Mouse (Mus musculus) cerebellum, adult 11-12 months (tissue): ENCODE measurements around the gene Rrbp1.

ENCODE experiments used
- DNase-seq: peaks from one replicate; pipeline ENCODE4 v3.0.0; 2022

Gene Rrbp1

DNA sequence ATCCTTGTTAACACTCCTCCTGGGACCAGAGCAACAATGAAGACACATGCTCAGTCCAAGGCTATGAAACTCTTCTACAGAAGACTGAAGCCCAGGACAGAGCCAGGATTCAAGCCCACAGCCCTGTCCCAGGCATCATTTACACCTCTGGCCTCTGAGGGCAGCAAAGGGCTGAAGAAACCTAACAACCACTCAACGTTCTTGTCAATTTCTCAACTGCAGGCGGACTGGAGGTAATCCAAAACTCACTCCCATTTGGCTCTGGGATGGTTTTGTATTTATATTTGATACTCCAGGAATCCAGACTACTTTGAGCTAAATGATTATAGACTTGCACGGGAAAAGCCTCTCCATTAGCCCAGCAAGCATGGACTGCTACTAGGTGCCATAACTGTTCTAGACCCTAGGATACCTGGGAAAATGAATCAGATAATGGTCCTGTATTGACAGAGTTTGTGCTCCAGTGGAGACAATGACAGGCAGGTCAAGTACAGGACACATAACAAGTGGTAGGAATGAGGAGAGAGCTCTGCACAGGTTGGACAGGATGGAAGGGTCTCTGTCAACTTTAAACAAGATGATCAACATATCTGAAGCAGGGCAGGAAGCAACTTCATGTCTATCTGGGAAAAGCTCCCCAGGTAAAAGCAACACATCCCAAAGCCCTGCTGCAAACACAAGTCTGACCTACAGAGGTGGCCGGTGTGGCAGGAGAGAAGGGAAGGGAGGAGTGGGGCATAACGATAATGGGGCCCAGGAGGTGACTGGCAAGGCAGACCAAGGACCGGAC, 5.7 kb downstream of the Rrbp1 start:
- no peak for DNase-seq

DNA sequence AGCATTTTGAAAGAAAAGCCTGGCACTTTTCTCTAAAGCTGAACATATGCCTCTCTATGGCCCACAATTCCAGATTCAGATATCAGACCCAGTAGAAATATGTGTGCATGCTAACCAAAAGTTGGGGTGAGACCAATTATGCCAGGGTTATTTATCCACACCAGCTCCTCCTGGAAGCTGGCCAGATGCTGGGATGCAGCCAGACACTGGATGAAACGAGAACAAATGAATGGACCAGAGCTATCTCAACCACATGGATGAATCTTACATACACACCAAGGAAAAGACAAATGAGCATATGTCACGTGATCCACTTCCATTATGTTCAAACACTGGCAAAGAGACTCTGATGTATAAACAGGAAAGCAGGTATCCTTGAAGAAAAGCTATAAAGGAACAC, 7.5 kb downstream of the Rrbp1 start:
- no peak for DNase-seq

DNA sequence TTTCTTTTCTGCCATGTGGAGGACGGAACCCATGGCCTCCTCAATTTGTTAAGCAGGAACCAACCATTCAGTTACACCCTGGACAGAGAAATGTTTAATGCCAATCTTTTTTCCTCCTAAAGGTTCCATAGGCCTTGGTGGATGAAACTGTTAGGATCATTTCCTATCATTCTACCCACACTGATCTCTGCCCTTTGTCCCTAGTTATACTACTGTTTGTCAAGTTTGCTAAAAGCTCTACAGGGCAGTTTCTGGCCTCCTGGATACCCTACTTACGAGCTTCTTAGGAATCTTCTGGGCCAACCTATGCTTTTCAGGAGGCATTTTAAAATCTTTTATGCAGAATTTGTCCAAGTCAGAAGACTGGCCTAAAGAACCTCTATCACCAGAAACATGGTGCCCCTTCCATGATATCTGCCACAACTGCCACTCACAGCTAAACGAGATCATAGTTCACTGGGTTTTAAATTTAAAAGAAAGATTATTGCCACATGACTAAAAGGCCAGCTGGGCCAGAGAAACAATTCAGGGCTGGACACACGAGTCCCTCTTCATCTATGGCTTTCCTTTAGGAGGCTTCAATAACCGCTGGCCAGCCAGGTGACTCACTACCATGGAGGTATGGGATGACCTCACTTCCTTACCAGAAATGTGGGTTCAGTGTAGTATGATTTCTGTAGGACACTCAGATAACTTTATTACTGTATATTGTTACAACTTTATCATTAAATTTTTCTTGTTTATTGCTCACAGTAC, 8.7 kb downstream of the Rrbp1 start:
- no peak for DNase-seq

DNA sequence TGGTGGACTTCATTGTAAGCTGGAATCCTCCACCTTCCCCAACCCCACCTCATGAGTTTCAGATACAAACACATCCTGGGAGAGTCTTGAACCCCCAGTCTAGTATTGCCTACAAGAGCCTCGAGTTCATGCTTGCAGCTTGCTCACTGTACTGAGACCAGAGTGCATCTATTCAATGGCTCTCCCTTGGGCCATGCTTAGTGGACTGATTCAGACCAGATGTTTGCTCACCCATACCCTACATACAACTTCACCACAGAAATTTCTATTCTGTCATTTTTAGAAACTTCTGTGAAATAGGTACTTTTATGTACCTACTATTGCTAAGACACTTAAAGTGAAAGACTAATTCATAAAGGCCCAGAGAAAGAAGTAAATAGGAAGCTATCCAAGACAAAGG, 18.1 kb downstream of the Rrbp1 start:
- no peak for DNase-seq

DNA sequence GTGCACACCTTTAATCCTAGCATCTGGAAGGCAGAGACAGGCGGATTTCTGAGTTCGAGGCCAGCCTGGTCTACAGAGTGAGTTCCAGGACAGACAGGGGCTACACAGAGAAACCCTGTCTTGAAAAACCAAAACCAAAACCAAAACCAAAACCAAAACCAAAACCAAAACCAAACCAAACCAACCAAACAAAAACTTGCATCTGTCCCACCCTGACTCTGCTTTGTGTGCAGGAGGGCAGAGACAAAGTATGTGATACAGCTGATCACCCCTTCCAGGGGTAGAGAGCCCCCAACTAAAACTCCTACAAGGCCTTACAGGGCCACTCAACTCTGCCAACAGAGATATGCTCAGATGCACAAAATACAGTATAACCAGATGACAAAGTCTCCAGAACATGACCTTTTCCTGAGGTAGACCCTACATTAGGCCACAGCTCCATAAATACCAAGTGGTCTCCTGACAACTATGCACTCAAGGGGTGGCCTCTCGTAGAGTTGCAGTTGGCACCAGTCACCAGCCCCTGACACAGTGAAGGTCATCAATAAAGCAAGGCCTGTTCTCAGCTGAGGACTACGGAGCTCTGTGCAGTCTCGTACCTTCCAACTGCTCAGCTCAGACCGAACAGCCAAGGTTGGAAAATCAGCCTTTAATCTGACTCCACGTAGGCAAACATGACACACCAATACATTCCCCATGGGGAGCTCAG, 18.9 kb downstream of the Rrbp1 start:
- no peak for DNase-seq

DNA sequence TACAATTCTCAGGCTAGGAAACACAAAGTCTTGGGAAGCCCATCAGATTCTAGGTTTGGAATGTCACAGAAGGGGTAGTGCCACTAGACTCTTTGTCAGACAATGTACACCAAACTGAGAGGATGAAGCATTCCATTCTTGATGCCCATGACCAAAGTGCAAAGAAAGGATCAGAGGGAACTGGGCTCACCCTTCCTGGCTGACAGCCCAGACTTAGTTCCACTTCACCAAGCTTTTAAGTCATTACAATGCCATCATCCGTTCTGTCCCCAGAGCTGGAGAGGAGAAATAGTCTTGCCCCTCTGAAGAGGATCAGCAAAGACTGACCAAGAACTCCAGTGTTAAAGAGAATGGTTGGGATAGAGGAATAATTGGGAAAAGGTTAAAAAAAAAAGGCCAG, 20.1 kb downstream of the Rrbp1 start:
- no peak for DNase-seq

DNA sequence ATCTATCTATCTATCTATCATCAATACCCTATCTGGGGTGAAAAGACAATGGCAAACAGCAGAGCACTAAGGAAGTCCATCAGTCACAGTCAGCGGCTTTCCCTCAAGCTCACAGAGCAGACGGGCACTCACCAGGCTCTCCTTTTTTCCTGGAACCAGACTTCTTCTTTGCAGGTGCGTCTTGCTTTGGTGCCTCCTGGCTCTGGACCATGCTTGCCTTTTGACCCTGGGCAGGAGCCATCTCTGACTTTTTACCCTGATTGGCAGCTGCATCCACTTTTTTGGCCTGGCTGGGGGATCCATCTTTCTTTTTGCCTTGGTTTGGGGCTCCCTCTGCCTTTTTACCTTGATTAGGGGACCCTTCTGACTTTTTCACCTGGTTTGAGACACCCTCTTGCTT, 23.0 kb downstream of the Rrbp1 start:
- DNase-seq, result no peak

DNA sequence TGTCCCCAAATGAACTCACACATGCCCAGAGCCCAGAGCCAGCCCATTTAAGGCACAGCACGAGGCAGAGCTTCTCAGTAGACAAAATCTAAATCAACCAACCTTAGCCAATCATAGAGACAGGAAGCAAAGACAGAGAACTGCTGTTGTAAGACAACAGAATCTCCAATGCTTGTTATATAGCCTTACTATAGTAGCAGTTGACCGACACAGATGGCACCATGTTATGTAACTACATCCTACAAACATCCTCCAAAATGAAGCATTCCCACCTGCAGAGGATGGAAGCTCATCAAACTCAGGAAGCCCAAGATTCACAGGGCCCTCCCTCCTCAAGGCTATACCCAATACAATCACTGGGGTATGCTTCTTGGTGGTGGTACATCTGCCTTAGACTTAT, 23.6 kb downstream of the Rrbp1 start:
- DNase-seq, result no peak

DNA sequence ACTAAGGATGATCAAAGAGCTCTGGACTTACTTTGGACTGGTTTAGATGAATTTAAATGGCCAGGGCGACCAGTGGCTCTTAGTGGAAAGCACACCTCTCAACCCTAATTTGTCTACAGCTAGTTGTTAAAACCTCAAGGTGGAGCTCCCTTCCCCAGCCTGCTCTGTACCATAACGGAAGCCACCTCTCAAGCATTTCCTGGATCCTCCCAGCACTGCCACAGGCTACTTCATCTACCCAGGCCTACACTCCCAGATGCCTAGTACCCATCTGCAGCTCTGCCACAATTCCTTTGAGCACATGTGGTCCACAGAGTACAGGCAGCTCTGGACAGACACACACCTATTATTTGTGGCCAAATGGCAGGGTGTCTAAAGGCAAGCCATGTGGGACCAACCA, 27.6 kb downstream of the Rrbp1 start:
- DNase-seq, result no peak

DNA sequence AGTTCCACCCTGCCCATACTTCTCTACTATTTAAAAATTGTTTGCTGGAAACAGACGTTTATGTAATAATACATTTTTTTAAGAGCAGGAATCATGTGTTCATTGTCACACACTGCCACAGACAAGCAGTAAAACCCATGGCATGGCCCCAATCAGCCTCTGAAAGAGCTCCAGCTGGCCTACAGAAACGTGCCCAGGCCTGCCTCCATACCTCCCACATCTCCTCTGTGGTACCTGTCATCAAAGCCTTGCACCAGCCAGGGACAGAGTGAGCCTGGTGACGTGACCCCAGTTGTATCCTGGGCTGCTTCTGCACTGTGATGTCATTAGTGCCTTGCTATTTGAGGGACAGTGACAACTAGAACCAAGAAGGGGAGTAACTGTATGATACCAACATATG, 28.2 kb downstream of the Rrbp1 start:
- DNase-seq, result no peak

DNA sequence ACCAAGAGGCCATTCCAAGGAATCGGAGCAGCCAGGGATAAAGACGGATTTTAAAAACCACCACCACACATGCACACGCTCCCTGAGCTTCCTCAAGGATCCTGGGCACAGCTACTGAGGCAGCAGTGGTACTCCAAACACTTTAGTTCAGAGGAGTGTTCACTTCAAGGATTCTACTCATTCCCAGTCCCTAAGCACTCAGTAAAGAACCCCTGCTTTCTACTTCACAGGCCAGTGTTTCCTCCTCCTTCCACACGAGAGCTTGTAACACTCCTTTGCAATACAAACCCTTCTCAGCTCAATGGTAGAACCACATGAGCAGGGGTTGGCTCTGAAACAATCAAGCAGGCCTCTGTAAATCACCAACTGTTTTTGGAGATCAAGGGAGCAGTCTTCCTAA, 28.9 kb downstream of the Rrbp1 start:
- DNase-seq, result no peak

DNA sequence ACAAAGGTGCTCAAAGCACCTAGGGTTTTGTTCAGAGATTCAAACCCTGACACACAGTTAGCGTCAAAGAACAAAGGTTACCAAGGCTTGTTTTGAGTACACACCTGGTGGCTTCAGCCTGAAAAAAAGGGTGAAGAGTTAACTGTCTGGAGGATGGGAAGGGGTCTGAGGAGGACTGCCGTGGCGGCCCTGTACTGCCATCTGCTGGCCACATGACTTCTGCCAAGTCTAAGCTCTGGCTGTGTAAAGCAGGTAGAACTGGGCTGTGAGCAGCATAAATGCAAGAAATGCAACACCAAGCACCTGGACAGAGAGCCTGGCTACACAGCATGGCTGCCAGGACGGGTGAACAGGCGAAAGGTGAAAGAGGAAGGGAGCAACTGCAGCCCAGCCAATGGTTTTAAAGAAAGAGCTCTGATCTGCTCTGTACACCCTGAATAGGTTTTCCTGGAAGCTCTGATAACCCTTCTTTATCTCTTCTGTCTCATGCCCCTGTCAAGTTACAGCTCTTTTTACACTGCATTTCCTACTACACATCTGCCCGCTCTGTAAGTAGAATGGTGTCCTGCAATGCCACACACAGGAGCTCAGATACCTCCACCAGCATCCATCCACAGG, 30.2 kb downstream of the Rrbp1 start:
- peak; percentile 44 for DNase-seq

DNA sequence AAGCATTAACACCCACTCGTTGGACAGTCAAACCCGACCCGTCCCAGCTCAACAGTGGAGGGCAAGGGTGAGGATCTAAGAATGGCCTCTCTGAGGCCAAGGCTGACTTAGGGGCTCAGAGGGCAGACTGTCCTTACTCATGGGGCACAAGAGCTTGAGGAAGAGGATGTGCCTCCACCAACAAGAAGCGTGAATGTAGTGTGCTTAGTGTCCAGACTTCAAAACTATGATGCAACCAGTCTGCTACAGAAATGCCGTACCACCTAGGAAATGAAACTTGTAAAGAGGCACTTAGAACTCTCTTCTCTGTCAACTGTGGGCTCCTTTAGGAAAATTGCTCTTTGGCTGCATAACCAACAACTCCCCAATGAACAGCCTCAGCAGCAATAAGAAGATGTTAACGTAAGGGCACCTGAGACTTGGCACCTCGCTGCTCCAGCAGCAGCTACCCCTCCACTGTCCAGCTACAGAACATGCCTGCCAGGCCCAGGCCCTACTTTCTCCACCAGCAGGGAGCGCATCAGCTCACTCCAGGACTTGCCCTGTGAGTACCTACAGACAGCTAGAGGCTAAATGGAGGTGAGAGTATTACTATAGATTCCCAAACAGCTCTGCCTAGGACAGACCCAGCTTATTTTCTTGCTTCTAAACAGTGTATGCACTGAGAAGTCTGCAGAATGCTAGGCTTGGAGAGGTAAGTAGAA, 32.5 kb downstream of the Rrbp1 start:
- DNase-seq, result no peak

DNA sequence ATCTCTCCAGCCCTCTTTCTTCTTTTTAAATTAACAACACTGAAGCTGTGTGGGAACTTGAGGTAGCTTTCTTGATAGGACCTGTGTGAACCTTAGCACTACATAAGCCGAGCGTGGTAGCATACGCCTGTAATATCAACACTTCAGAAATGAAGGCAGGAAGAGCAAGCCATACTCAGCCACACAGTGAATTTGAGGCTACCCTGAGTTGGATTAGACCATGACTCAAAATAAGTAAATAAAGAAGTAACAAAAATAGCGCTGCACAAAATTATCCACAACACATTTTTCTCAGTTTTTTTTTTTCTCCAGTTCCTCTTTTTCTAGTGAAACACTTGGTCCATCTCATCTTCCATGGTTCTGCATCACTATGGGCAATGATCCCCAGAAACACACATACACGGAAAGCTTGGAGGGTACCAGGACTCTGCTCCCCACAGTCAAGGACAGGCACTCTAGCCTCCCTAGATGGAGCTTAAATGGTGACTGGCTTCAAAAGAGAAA, 35.9 kb downstream of the Rrbp1 start:
- DNase-seq, result no peak

DNA sequence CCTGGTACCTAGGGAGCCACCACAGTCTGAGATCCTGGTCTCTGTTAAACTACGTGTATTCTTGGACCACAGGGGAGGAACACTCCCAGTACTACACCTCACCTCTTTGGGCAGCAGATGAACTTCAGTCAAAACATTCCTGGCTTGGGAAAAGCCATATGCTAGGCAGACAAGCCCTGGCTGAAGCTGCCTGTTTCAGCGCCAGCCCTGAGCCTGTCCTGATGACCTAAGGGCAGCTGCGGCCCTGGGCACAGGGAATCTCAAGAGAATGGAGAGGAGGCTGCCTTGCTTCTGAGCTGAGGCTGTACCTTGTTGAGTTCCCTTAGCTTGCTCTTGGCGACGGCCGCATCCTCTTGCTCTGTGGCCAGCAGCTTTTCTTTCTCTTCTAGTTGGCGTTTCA, 37.9 kb downstream of the Rrbp1 start:
- peak; percentile 72 for DNase-seq

DNA sequence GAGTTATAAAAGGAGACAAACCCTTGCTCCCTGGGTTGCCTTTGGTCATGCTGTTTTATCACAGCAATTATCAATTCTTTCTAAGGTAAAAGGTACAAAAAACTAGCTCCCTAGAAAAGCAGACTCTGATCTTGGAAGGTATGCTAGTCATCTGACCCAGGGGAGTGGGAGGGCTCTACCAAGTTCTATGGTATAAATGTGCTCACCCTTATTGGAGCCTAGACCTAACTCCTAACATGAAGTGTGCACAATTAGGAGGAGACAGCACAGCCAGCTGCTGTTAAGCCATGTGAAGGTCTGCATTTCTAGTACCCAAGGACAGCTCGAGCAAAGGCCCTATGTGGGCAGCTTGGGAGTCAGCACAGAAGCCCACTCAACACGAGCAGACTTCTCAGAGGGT, 39.2 kb downstream of the Rrbp1 start:
- no peak for DNase-seq

DNA sequence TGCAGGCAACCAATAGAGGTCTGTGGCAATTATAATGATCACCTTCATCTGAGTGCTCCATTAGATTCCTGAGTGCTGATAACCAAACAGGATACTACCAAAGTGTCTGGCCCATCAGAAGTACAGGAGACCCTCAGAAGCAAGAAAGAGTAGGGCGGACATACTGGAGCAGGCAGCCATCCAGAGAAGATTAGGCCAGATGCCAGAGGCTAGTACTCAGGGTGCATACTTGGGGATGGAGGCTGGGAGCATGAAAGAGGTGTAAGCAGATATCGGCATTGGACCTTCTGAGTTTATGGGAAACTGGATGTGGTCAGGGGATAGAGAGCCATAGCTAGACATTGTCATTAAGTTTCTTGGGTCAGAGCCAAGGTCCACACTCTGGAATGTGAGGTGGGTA, 40.2 kb downstream of the Rrbp1 start:
- DNase-seq, result no peak

DNA sequence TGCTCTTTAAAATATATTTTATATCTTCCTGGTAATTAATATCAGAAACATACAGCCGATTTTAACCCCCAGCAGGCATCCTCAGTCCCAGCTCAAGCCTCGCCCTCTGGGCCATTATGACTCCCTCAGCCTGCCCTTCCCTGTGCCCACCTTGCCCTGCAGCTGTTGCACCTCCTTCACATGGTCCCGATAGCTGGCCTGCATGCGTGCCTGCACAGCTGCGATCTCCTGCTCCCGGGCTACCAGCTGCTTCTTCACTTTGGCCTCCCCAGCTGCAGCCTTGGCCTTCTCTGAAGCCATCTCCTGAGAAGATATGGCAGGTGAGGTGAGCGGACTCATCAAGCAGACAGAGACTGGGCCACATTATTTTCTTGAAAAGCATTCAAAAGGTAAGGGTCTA, 41.8 kb downstream of the Rrbp1 start:
- DNase-seq, result no peak

DNA sequence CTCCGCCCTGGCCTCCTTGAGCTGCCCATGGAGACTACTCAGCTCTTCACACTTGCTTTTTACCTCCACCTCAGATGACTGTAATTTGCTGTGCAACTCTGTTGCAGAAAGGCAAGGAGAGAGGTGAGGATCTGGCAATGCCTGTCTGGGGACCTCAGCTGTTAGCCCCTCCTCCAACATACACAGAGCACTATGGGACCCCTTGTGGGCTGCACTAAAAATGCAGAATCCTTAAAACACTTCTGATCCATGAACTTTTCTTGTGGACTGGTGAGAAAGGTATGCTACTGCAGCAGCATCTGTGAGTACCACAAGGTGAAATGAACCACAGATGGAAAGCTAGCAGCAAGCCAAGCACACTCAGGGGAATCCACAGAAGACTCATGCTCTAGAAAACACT, 47.7 kb downstream of the Rrbp1 start:
- DNase-seq, result no peak

DNA sequence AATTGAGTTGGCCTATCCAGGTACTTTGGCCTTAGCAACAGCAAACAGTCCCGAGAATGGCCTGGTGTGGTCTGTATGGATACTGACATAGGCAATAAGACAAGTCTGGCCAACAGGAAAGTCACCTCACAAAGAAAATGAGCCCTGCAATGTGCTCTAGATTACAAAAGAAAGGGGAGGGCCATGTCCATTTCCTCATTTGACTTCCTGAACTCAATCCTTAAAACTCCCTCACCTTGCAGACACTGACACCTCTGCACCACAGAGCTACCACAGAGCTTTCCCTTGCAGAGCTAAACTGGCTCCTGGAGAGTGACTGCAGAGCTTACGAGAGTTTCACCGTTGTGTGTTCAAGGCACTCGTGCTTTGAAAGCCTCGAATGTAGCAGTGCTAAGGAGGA, 48.9 kb downstream of the Rrbp1 start:
- no peak for DNase-seq

DNA sequence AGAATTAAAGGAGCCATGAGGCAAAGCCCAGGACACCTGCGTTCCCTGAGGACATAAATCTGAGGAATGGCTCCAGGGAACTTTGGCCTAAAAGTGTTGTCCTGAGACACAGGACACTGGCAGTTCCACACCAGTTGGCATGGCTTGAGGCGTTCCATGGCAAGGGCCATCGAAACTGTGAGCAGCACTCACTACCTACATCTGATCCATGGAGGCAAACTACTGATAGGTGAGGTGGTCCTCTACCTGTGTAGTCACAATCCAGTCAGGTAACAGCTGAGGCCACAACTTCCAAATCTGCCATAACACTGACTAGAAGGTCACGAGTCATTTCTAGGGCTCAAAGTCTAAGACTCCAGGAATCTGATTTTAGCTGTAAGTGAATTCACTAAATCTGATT, 55.3 kb downstream of the Rrbp1 start:
- no peak for DNase-seq

DNA sequence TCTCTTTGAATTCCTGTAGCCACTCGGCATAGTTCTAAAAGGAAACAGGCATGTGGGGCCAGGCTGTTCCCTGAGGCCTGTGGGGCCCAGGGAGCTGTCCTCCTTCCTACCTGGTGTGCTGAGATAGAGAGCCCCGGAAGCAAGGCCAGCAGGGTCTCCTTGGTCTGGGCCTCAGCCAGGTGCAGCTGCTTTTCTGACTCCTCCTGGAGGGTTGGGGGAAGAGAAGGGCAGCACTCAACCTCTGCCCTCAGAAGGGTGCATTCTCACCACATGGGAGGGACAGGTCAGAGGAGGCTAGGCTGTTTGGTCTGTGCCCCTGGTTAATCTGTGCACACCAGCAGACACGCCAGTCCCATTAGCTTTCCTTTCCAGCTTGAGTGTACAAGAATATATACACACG, 56.1 kb downstream of the Rrbp1 start:
- DNase-seq, result no peak

DNA sequence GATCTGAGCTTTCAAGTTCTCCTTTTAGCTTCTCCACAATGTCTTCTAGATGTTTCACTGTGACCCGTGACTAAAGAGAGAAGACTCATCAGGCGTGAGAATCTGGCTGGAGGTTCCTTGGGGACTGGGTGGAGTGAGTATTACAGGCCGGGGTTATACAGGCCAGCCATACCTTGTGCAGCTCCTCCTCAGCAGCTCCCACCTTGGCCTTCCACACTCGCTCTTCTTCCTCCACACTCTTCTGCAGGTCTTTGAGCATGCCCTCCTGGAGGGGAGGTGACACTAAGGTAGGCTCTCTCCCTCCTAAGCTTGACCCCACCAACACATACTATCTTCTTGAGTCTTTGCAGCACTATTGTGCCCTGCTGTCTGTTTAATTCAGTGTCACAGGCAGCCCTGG, 57.1 kb downstream of the Rrbp1 start:
- DNase-seq, result no peak
